Mouse (Mus musculus) right cerebral cortex, postnatal 36 days (tissue): ENCODE measurements around the gene Mrpl54.
A peak's percentile ranks its signal among the peaks of the same experiment; 100 is the strongest.

ENCODE experiments used
- DNase-seq, 2 experiments: peaks; one replicate each; pipeline ENCODE4 v3.0.0; 2022; ENCODE audit warnings: low spot score in 2 of 2, mixed read lengths in 1 of 2

Mrpl54 gene

DNA sequence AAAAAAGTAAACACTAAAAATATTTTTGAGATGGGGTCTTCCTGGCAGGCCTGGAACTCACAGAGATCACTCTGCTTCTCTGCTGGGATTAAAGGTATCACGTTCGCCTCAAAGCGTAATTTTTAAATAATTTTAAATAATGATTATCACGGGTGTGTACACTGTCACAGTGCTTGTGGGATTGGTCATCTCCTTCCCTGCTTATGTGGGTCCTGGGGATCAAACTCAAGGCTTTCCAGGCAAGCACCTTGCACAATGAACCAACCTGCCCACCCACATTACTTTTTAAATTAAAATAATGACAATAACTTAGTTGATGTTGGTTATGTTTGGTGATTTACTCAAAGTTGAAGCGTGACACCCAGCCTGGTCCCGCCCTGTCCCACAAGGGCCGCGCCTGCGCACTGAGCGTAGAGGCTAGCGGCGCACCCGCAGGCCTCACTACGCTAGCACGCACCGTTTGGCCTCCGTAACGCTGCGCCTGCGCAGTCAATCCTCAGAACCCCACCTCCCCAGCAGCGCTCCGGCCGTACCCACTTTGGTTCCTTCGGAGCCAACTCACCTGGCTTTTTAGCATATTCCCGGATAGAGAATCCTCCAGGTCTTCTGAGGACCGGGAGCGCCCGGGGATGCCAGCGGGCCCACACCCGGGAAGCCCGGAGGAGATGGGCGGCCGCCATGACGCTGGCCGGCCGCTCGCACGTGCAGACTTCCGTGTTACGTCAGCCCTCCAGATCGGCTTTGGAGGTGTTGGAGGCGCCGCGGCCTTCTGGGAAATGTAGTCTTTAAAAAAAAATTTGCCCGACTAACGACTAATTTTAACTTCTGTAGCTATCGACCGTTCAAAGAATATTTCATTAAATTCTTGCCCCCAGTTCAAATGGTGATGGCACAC is at the start of gene Mrpl54, which contains the start of gene Apba3:
Gene Mrpl54 (minus strand): TSS at position 724 of the 895 bp plus-strand sequence.
Gene Apba3 (plus strand): TSS at position 750 of the 895 bp plus-strand sequence.
- DNase-seq = peak; percentile 91 to 92

DNA sequence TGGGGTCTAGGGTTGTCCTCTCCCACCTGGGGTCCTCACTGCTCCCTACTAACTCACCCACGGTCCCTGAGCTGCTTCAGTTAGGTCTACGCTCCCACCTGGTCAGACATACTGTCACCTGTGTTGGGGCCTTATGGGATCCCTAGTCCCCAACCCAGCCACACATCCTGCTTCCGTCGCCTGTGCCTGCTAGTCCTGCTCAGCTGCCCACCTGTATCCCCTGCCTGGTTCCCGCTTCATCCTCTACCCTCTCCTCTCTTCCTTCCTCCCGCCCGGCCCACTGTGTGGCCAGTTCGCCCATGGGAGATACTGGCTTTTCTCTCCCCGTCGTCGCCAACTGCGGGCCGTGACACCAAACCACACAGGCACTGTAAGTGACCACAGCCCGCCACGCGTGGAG is 48.9 kb upstream of the Mrpl54 start:
- no peak for DNase-seq

DNA sequence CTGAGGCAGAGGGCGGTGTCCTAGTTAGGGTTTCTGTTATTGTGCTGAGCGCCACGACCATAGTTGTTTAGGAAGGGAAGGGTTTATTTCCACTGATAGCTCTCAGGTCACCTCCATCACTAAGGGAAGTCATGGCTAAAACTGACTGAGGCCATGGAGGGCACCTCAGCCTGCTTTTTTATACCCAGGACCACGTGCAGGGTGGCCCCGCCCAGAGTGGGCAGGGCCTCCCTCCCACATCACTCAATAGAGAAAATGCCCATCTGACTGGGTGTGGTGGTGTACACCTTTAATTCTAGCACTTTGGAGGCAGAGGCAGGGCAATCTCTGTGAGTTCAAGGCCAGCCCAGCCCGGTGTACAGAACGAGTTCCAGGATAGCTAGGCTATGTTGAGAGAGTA is 47.5 kb upstream of the Mrpl54 start:
- DNase-seq = no peak

DNA sequence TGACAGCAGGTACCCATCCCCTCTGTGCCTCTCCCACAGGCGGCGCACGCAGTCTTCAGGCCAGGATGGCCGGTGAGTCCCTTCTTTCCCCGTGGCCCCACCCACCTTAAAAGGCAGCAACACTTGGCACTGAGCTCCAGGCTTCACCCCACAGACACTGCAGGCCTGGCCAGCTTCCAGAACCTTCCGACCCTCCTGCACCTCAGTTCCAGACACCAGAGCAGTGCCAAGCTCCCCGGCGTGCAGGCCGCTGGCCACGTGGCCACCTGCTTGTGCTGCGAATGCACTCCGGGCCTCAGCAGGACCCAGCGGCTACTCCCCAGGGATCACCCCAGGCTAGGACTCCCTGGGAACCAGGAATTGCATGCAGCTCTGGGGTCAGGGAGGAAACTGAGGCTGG is 46.8 kb upstream of the Mrpl54 start:
- DNase-seq = no peak

DNA sequence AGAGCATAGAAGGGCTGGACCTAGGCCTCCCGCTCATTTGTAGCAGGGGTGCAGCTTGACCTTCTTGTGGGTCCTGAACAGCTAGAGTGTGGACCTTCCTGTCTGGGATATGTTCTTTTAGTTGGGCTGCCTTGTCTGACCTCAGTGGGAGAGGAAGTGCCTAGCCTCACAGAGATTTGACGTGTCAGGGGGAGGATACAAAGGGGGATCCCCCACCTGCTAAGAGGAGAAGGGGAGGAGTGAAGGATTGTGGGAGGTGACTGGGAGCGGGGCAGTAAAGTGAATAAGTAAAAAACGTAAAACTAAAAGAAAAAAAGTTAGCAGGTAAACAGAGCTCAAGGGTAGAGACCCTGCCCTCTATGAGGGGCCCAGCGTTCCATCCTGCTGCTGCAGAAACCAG is 42.8 kb upstream of the Mrpl54 start:
- DNase-seq = no peak

DNA sequence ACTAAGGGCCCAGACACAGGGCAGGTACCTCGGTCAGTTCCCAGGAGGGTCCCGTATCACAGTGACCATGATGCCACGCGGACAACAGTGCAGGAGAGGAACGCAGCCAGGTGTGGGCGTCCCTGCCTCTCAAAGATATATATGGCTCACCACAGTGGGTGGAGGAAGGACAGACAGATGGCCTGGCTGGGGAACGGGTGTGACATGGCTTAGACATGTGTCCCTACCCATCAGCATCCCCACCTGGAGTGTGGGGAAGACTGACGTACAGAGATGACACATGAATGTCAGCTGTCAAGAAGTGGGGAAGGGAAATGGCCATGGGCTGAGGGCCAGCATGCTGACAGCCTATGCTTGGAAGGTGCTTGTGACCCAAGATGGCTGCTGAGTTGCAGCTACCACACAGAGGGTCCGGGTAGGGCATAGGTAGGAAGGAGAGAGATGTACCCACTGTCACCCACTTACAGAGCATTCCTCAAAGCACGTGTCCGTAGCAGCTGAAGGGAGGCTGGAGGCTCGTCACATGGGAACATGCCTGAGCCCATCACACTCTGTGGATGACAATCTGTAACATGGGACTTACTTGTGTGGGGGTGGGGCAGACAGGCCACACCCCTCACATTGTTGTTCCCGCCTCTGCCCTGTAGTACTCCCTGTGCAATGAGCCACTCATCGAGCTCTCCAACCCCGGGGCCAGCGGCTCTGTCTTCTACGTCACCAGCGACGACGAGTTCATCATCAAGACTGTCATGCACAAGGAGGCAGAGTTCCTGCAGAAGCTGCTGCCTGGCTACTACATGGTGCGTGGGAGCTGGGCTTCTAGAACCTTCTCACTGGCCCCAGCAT is 40.3 kb upstream of the Mrpl54 start:
- peak in 1 of 2 experiments; percentile 69 for DNase-seq

DNA sequence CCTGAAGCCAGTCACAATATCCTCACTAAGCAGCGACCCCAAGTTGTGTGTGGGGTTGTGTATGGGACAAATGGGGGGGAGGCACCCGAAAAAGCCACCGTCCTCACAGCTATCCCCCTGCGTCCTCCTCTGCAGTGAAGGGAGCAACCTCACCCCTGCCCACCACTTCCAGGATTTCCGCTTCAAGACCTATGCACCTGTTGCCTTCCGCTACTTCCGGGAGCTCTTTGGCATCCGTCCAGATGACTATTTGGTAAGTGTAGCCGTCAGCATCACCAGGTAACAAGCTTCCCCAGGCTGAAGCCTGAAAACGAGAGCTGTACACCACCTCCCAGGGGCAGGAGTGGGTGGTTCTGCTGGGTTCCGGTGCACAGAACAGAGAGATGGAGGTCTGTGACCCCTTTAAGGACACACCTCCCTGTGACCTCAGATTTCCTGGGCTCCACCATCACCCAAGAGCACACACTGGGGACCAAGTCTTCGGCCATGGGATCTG is 39.5 kb upstream of the Mrpl54 start:
- no peak for DNase-seq

DNA sequence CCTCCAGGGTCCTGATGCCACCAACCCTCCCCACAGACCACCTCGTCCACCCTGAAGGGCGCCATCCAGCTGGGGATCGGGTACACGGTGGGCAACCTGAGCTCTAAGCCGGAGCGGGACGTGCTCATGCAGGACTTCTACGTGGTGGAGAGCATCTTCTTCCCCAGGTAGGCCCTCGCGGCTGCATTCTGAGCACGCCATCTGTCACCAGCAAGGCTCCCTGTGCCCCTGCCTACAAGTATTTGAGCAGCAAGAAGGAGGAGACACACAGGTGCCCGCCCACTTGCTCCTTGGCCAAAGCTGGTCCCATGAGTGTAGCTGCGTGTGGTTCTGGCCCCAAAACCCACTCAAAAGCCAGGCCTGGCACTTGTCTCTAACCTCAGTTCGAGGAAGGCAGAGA is 38.9 kb upstream of the Mrpl54 start:
- no peak for DNase-seq

DNA sequence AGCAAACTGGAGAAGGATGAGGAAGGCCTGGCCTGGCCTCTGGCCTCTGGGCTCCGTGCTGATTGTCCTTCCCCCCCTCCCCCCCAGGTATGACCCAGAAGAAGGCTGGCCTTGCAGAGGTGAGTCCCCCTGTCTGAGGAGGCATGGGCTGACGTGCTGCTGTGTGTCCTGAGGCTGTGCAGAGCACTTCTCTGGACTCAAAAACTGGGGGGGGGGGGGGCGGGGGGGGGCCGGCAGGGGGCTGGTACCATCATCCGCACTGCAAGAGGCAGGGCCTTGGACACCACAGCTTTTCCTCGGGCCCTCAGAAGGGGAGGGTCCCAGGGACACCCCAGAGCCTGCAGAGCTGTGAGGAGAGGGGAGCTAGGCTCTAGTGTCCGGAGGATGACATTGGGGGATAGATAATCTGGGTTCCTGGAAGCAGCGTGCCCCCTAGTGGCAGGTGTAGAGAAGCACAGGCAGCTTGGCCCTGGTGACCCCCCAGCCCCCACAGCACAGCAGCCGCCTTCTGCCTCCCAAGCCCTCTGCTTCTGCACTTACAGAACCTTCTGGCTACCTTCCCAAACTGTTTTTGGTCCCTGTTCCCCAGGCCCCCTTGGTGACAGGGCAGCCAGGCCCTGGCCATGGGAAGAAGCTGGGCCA is 38.0 kb upstream of the Mrpl54 start:
- DNase-seq = no peak

DNA sequence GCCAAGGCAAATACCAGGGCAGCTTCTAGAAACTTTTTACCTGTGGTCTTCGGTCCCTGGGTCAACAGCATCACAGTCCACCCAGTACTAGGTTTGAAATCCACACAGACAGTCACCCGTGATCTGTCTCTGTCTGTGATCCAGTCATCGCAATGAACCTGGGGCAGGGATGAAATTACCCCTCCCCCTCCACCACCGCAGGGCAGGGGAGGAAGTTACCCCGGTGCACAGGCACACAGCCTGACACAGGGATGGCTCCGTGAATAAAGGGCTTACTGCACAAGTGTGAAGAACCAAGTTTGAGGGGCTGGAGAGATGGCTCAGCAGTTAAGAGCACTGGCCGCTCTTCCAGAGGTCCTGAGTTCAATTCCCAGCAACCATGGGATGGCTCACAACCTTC is 37.0 kb upstream of the Mrpl54 start:
- DNase-seq = no peak

DNA sequence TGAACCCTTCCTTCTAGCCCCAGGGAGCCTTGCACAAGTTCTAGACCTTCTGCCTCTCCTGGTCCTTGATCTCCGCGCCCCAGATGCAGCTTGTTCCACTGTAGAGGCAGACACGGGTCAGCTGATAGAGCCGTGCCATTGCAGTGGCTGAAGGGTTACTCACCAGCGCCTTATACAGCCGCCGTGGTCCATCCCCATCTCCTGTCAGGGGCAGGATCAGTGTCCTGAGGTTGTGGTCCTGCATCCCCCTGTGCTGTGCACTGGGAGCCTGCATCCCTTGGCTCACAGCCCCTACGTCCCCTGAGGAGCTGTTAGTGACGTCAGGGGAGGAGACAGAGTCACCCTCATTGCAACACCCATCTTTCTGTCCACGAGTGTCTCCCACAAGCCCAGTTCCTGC is 36.5 kb upstream of the Mrpl54 start:
- DNase-seq = no peak

DNA sequence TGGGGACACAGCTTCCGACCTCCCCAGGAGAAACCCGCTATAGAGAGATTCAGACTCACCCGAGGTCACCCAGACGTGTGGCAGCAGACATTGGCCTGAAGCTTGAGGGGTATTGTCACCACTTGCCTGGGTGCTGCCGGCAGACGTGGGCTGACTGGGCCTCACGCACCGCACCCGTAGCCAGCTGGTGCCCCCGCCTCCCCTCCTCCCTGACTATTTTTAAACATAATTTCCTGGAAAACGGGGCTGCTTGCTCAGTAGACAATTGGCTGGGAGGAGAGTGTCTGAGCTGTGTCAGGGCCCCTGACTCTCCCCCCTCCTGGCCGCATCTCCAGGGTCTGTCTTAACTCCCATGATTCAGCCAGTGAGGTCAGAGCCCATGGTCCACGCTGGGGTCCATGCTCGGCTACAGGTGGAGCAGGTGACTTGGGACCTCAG is 36.1 kb upstream of the Mrpl54 start:
- DNase-seq = peak; percentile 76 to 80

DNA sequence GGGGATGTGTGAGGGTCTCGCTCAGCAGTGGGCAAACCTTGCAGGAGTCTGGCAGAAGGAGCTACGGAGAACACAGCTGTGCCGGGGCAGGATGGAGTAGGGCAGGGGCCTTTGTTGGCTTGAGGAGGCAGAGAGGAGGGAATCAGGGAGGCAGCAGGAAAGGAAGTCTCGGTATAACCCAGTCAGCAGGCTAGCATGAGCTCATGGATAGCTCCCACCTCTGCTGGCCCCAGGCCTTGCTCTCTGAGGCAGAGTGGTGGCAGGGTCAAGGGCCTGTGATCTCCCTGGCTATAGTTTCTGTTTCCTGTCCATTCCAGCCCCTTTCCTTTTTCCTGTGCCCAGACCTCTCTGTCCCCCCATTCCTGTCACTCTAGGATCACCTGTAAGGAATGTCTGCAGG is 35.6 kb upstream of the Mrpl54 start:
- no peak for DNase-seq

DNA sequence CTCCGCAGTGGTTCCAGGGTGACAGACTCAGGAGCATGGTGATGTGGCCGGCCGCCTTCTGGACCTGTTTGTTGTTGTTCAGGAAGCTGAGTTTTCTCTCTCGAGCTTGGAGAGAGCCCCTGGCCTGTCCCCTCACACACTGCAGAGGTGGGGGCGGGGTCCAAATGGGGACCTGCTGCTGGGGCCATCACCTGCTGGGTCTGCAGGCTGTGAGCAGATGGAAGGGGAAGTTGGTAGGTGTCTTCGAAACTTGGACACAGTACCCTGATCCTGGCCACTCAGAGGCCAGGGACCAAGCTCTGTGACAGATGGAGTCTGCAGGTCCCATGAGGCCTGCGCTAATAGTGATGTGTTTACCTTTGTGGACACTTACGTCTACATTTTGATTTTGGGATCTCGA is 34.6 kb upstream of the Mrpl54 start:
- no peak for DNase-seq

DNA sequence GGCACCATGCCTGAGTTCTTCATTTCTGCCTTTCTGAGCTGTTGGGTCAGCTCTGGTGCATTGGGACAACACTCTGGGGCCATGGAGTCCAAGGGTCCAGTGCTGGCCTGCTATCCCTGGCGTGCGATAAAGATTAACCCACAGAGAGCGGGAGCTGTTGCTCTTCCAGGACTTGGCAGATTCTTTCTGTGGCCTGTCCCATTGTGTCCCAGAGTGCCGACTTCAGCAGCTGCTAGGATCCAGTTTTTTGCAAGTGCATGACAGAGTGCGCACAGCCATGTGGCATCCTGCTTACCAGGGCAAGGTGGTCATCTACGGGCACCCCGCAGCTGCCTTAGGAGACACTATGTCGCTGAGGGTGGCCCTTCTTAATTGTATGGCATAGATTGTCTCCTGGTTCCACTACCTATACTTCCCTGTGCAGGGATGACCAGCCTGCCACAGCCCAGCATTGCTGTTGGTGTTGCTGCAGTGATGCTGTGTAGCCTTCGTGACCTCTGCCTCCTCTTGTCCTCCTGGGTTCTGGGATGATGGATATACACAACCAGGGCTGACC is 33.7 kb upstream of the Mrpl54 start:
- no peak for DNase-seq

DNA sequence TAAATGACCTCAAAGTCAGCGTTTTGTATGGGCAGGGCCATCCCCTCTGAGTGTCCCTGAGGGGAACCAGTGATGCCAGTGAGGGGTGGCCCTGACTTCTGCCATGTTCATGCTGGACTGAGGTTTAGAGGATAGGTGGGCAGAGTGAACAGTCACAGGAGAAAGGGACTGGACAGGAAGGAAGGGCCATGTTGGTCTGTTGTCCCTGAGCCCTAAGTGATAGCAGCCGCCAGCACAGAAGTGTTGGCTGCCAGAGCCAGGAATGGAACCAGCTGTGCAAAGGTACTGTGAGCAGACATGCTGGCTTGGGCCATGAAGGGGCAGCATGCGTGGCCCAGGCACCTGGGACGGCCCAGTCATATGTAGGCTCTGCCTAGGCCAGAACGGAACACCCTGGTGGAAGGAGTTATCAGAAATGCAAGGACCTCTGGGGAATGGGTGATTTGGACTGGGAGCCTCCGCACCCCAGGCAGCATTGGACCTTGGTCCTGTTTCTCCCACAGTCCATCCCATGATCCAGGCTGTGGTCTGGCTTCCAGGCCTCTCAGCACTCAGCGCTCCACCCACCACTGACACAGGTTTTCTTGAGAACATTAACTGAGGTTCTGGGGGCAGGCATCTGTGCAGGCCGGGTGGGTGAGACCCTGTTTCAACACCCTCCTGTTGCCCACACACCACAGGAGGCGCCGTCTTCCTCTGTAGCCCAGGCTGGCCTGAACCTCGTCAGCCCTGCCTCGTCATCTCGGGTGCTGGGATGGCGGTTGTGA is 33.0 kb upstream of the Mrpl54 start:
- no peak for DNase-seq

DNA sequence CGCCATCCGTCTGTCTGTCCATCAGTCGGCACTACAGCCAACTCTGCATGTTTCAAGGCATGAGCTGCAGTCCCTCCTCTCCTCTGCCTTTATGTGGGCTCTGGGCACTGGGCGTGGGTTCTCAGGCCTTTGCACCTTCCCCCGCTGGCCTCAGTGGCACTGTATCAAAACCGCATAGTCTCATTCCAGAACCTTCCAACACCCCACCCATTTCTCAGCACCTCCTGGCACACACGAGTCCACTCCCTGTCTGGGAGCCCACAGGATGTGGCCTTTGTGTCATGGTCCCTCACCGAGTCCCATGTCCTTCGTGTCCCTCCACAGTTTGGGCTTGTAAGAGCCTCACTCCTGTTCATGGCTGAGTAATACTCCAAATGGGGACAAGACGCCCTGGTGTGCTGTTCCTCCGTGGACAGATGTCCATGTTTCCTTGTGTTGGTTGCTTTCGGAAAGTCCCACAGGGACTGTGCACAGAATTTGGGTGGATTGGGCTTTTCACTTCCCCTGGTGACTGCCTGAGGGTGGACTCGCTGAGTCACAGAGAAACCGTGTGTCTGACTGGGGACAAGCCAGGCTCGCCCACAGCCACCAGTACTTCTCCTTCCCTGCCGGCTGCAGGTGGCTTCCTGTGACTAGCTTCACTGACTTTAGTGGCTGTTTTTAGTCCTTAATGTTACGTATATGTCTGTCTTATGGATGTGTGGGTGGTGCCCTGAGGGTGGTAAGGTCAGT is 31.8 kb upstream of the Mrpl54 start:
- DNase-seq = peak; percentile 70 to 81

DNA sequence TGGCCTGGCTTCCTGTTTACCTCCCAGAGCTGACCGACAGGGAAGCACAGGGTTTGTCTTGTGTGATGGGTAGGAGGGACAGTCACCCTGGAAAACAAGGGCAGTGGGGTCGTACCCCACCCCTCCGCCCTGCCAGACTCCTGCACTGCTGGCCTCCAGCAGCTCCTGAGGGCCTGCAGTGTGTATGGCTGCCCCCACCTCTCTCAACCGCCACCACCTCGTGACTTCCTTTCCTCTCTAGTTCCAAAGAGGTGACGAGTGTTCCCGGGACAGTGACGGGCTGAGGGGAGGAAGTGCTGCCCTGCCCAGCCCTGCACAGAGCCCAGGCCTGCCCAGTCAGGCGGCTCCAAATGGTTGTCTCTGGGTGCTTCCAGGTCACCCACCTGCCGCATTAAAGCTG is 31.1 kb upstream of the Mrpl54 start:
- DNase-seq = no peak

DNA sequence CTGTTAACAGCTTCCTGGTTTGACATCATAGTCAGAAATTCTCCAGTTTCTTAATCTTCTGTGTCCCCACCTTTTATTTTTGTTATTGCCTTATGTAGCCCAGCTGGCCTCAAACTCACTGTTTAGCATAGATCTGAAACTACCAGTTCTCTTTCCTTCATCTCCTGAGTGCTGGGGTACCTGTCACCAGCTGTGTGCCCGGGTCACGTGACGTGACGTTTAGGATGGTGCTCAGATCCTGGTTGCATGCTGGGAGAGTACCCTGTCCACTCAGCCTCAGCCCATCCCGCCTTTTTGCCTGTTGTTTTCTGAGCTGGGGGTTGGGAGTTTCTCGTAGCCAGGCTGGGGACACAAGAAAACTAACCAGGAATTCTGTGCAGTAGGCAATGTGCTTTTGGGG is 30.5 kb upstream of the Mrpl54 start:
- DNase-seq = no peak

DNA sequence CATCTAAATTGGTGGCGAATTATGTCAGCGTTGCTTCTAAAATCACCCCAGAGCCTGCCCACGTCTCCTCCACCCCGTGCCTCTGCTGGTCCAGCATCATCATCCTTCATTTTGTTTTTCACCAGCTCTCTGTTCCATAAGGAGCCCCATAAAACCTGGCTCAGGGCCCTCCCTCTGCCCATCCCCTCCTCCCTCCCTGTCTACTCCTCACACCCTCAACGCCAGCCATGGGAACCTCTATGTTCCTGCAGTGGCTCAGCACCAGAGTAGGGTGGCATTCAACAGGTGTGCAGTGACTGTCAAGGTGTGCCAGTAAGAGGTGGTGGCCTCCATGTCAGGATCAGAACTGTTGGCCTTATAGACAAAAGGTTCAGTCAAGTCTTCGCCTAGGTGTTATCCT is 28.5 kb upstream of the Mrpl54 start:
- DNase-seq = peak in 1 of 2 experiments; percentile 72
